Comparison of ENCODE assay signal across 21 mouse cellular contexts in genomic region chr3:107828518-107828917, GRCm38 (mm10). TPM values are rescaled to one million over a fixed set of nuclear protein-coding genes. Genes with fewer than 3 reads are reported as not detected.
A peak's percentile ranks its signal among the peaks of the same experiment; 100 is the strongest.
DNase-seq lines count a peak whose midpoint lies in the region; ATAC-seq and TF ChIP-seq lines count a peak whose summit lies in the region.
"Had no signal": no experiment of that assay in that cellular context is flagged by ENCODE, and none has a peak within 500 bp of the region (broad histone marks: within the 10 kb centered on the region; RNA-seq: fewer than 3 reads in every experiment).

No protein-coding gene starts in this region.

- no peaks in the 10 kb centered on the region for H3K9me3 ChIP-seq in lung, embryonic 14.5 days (ENCODE audit: low read depth, low read length)
- H3K9me3 ChIP-seq: embryonic facial prominence, embryonic 15.5 days; forebrain, embryonic 15.5 days; heart, embryonic 15.5 days had no signal

- H3K27me3 ChIP-seq in lung, embryonic 14.5 days (ENCODE audit: insufficient read depth, low read length) = no peaks in the 10 kb centered on the region
- no peaks in the 10 kb centered on the region for H3K27me3 ChIP-seq in Patski
- H3K27me3 ChIP-seq: embryonic facial prominence, embryonic 15.5 days; forebrain, embryonic 15.5 days; heart, embryonic 15.5 days had no signal

- CTCF ChIA-PET in Patski (lab: Charles Lee) = interaction anchor here (1.2 to 1.3 kb wide), 3 partner anchors 11 to 16 kb away, joined by 3 to 4 read pairs (median 3); no protein-coding TSS in a partner anchor

- POLR2A ChIA-PET in Patski (lab: Charles Lee) = no interaction called here

- TF ChIP-seq CTCF in lung, embryonic 14.5 days (IDR thresholded peaks at IDR 0.05; ENCODE audit: low read depth) = 0 out of 2 replicates have a peak, but pooled peaks have one; percentile 10
- no peak for TF ChIP-seq CTCF in Patski (IDR thresholded peaks at IDR 0.05)

- ATAC-seq in lung, embryonic 14.5 days (ENCODE audit: insufficient read depth) = no peak
- ATAC-seq in Patski = peak; percentile 55
- no peak for ATAC-seq in activated CD4-positive, CD25-positive, alpha-beta regulatory T cell, adult 4 months
- ATAC-seq: forebrain, embryonic 15.5 days; hindbrain, embryonic 16.5 days; midbrain, embryonic 16.5 days had no signal

- in situ Hi-C loops in Patski (cut with MboI; ENCODE audit: low pct_unique_long_range_greater_than_20kb) = no loop called here

- H3K9ac ChIP-seq in lung, embryonic 14.5 days = no peak overlapping the region
- H3K9ac ChIP-seq: embryonic facial prominence, embryonic 15.5 days; forebrain, embryonic 15.5 days; heart, embryonic 15.5 days had no signal

- H3K27ac ChIP-seq in lung, embryonic 14.5 days (ENCODE audit: low read depth) = no peak overlapping the region
- H3K27ac ChIP-seq: embryonic facial prominence, embryonic 15.5 days; forebrain, embryonic 15.5 days; heart, embryonic 15.5 days had no signal

- intact Hi-C loops in heart, postnatal 14 days (cut with DNase I) = no loop called here

- no peaks in the 10 kb centered on the region; the same call in 1 of the 2 replicates for H3K4me1 ChIP-seq in lung, embryonic 14.5 days (ENCODE audit: insufficient read depth)

- peak; percentile 49 to 64 for DNase-seq in heart, adult 18-20 months
- DNase-seq in heart, postnatal 14 days = no peak
- no peak for DNase-seq in lung, embryonic 14.5 days
- no peak for DNase-seq in lung, postnatal 4 days
- DNase-seq in Patski (ENCODE audit: low read depth, low spot score) = no peak
- no peak for DNase-seq in cerebellum, postnatal 14 days
- DNase-seq: adrenal gland, adult 2 months; cerebellum, adult 11-12 months; gastrocnemius, postnatal 14 days; kidney, adult 9 months; right cerebral cortex, postnatal 14 days; thymus, postnatal 25 days had no signal

- no peaks in the 10 kb centered on the region for H3K36me3 ChIP-seq in lung, embryonic 14.5 days (ENCODE audit: insufficient read depth)
- H3K36me3 ChIP-seq: embryonic facial prominence, embryonic 15.5 days; forebrain, embryonic 15.5 days; heart, embryonic 15.5 days had no signal

- H3K4me3 ChIP-seq in lung, embryonic 14.5 days (ENCODE audit: low read depth, low read length) = no peak overlapping the region
- H3K4me3 ChIP-seq: embryonic facial prominence, embryonic 15.5 days; forebrain, embryonic 15.5 days; heart, embryonic 15.5 days had no signal

- WGBS in lung, embryonic 14.5 days = 30% methylated on average over 5 of the region's 5 CpGs

- H3K4me2 ChIP-seq in lung, embryonic 14.5 days = no peak overlapping the region
- H3K4me2 ChIP-seq: embryonic facial prominence, embryonic 15.5 days; forebrain, embryonic 15.5 days; heart, embryonic 15.5 days had no signal

RNA-seq across cellular contexts. Expression of gene Eps8l3, which starts 48.5 kb away (rescaled TPM):
- not detected for total RNA-seq in heart, adult 18-20 months (2021)
- not detected for total RNA-seq in heart, postnatal 14 days (2021)
- not detected in 2 replicates for polyA plus RNA-seq in lung, embryonic 14.5 days (2014; fragmentation: Nextera tagmentation; extraction: Ambion mirVana)
- not detected for polyA plus RNA-seq in Patski (2021)
- not detected for polyA plus RNA-seq in activated CD4-positive, CD25-positive, alpha-beta regulatory T cell, adult 4 months (2017; shearing (Covaris generic))
- total RNA-seq: adrenal gland, adult 2 months; gastrocnemius, postnatal 14 days had no signal
- polyA plus RNA-seq: adrenal gland, adult 2 months; CD4-positive, CD25-positive, alpha-beta regulatory T cell, adult 4 months; cortical plate, adult 2 months; embryonic facial prominence, embryonic 15.5 days; forebrain, embryonic 15.5 days; heart, embryonic 15.5 days; hindbrain, embryonic 16.5 days; limb, embryonic 11.5 days; midbrain, embryonic 16.5 days had no signal

Comparison
In these comparisons a context has a peak if more than half of its experiments do, and no peak if none do; other contexts are left out.
1. DNase-seq: peak in heart, adult 18-20 months (2 of 2); none in heart, postnatal 14 days (0 of 2), lung, embryonic 14.5 days (single experiment), lung, postnatal 4 days (0 of 2), Patski (single experiment) and cerebellum, postnatal 14 days (0 of 2).